Mouse (Mus musculus) megakaryocyte, embryonic 14.5 days (primary cell): ENCODE data around the gene Arhgap1.

Experiments used
- FLI1 ChIP-seq: IDR thresholded peaks from 2 replicates; pipeline ENCODE4 v1.6.1; 2012; ENCODE audit warnings: low read length, inconsistent platforms, mixed read lengths
- GATA1 ChIP-seq: IDR thresholded peaks from 3 replicates; pipeline ENCODE4 v1.6.1; 2012; ENCODE audit warnings: mixed read lengths, low read length, inconsistent platforms, borderline replicate concordance

DNA sequence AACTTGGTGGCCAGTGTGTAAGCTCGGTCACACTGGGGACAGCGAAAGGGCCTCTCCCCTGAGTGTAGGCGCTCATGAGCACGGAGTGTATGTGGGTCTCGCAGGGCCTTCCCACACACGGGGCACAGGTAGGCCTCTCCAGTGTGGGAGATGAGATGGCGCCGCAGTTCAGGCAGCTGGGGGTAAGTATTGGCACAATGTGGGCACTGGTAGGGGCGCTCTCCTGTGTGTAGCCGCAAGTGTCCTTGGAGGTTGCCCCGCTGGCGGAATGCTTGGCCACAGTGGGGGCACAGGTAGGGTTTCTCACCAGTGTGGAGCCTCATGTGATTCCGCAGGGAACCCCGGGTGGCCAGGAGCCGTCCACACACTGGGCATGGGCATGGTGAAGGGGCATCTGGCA, 4.3 kb upstream of the Arhgap1 start:
- TF ChIP-seq GATA1: no peak
- no peak for TF ChIP-seq FLI1
